Mouse (Mus musculus) hematopoietic stem cell, adult 5-6 weeks (primary cell): ENCODE data around the gene Cd93. TPM values are rescaled to one million over a fixed set of nuclear protein-coding genes. Genes with fewer than 3 reads are reported as not detected.

Experiments
- ATAC-seq, 2 experiments: fragments of 125-278 bp in 1 of 2; replicated peaks in 1 of 2; 2 replicates each; pipeline ENCODE4 v1.8.0; 2016 to 2017; ENCODE audit warnings: inconsistent platforms in 2 of 2, mild to moderate bottlenecking in 2 of 2, moderate number of reproducible peaks in 2 of 2, low read depth in 1 of 2, moderate TSS enrichment in 1 of 2; ENCODE audit not compliant: low FRiP score in 2 of 2, poor library complexity in 2 of 2, severe bottlenecking in 2 of 2, insufficient read depth in 1 of 2, low TSS enrichment in 1 of 2
- total RNA-seq: library from RNA; stranded (forward); fragments of 172-1452, 232-1000 nt; gene quantifications from 2 replicates; pipeline ENCODE4 v1.2.3, GENCODE M21; 2017

Gene Cd93
- total RNA-seq, 1 experiment from 2014 or later: 145 TPM

GRCm38 (mm10) chr2:148449659-148450058 lies 6.3 kb upstream of the Cd93 start:
- no peak for ATAC-seq

- no peak for ATAC-seq
These were observed 3.1 kb upstream of the Cd93 start for GRCm38 (mm10) chr2:148446446-148446845.

DNA sequence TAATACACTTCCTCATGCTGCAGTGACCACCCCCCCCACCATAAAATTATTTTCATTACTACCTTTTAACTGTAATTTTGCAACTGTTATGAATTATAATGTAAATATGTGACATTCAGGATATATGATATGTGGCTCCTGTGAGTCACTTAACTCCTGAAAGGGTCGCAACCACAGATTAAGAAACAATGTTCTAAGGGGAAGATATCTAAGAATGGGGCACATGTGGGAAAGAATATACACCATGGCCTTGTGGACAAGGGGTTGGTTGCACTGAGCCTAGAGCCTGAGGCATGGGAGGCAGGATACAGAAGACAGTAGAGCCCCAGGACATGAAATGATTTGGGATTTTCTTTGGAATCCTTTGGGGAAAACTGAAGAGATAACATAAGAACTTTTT lies 2.3 kb upstream of the Cd93 start:
- no peak for ATAC-seq

GRCm38 (mm10) chr2:148444472-148444871 lies 1.1 kb upstream of the Cd93 start:
- no peak for ATAC-seq

DNA sequence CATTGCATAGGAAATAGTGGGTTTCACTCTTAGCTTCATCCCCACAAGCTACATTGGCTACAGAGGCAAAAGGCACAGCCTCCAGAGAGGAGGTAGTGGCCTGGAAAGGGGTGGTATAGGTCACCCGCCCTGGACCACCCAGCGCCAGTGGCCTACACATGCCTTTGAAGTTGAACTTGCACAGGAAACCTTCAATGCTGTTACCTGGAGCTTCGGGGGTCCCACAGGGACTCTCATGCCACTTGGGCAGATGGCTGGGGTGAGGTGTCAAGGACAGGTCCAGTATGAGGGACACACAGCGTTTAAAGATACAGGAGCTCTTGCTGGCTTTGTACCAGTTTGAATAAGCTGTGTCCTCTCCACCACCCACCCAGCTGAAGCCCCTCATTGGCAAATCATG lies 653 bp downstream of the Cd93 start:
- no peak for ATAC-seq

GRCm38 (mm10) chr2:148442172-148442571 lies 1.2 kb downstream of the Cd93 start:
- ATAC-seq: no peak

DNA sequence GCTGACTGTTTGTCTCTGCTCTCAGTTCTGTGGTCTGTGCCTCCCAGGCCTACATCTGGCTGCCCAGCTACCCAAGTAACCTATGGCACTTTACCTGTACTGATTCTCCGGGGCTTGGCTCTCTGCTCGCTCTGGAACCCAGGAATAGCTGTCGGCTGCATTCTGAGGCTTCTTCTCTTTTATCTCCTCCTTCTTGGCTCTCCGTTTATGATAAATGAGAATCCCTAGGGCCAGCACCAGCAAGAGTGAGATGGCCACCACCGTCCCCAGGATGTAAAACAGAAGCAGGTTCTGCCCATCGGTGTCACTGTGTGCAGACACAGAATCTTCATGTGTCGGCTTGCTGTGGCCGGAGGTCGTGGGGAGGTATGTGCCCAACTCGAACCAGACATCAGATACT lies 1.9 kb downstream of the Cd93 start:
- no peak for ATAC-seq

DNA sequence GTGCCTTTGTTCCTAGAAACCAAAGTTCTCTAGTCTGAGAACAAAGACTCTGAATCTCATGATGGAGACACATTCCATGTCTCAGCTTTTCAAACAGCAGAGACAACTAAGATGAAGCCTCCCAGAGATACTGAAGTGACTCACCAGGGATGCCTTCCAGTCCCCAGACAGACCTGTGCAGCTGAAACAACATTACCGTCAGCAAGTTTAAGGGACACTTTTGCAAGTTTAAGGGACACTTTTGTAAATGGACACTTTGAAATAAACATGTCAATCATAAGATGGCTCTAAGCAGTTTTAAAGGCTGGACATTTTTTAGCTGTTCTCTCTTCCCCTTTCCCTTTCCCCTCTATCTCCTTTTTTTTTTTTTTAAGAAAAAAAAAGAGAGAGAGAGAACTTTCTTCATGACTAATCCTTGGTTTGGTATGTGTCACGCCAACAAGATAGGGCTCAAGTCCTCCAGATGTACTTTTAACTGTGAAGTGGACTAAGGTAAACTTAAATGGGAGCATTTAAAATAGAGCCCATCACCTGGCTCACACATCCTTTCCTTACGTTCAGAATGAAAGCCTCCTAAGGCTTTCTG lies 3.6 kb downstream of the Cd93 start:
- ATAC-seq: no peak

GRCm38 (mm10) chr2:148436285-148436684 lies 7.1 kb downstream of the Cd93 start:
- peak; percentile 26 to 58; a peak in 3 of 4 replicates for ATAC-seq

- no peak for ATAC-seq
These were observed 11.0 kb downstream of the Cd93 start for GRCm38 (mm10) chr2:148432346-148432745.

GRCm38 (mm10) chr2:148430941-148431340 lies 12.4 kb downstream of the Cd93 start:
- no peak for ATAC-seq

DNA sequence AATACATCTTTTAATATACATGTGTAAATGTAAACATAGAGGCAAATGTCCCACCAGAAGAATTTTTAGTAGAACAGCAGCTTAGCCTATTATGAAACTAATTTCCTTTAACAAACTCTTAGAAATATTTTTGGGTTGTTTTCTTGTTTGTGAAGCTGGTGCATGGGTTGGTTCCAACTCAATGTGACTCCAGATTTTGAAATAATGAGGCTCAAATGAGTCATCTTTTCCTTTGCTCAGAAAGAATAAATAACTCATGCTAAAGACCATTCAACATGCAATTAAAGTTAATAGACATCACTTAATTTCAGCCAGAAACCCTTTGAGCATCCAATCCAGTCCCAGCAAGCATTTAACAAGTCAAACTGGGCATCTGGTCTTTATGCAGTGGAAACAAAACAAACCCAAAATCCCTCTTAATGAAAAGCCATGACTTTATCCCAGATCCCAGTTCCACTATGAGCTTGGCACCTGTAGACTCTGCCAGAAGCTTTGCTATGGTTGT lies 14.3 kb downstream of the Cd93 start:
- no peak for ATAC-seq

GRCm38 (mm10) chr2:148428523-148428922 lies 14.8 kb downstream of the Cd93 start:
- no peak for ATAC-seq

DNA sequence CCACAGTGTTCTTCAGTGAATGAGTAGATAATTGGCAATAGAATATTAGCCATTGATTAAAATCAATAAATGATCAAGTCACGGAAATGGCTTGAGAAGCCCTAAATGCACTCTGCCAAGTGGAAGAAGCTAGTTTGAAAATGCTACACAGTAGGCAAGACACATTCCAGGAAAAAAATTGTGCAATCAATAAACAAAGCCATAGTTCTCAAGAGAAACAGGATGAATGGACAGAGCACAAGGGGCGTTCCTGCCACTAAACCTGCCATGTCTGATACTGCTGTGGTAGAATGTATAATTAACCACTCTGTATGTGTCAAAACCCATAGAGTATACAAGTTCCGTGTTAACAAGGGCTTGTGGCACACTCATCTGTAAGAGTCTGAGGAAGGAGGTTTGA lies 15.8 kb downstream of the Cd93 start:
- no peak for ATAC-seq

DNA sequence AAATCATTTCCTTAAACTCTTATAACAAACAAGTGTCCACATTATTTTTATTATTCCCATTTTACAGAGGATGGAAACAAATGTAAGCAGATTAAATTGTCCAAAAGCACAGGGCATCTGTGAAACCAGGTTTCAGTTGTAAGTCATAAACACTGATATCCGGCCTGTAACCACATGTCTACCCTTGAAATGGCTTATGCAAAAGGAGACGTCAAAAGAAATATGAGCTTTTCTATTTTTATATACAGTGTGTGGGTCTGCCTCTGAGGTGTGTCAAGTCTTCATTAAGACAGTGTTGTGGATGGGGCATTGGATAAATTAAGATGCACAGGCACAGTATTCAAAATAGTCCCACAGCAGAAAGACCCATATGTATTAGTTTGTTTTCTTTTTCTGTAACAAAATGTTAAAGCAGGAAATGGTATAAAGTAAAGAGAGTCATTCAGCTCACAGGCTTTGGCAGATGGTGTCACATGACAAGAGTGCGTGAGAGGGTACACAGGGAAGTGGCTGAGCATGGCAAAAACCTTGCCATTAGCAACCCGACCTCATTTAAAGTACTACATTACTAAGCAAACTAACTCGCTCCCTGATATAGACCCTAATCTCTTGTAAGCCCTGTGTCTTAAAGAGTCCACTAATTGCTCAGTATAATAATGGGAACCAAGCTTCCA lies 17.5 kb downstream of the Cd93 start:
- ATAC-seq: peak; percentile 71 to 81

DNA sequence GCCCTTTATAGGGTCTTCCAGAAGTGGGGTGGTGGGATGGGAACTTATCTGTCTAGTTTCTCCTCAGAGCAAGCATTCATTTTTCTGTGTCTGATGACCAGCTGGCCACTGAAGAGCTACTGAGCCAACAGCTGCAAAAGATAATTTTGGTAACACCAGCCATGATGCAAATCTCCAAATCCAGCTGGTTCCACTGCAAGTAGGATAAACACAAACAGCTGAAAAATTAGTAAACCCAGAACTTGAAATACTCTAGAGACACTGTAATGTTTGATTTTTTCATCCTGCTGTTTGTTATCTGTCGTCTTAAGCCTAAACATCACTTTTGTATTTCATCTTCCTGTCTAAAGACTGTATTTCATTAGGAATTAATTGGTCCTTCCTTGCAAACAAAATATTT lies 21.7 kb downstream of the Cd93 start:
- no peak for ATAC-seq

DNA sequence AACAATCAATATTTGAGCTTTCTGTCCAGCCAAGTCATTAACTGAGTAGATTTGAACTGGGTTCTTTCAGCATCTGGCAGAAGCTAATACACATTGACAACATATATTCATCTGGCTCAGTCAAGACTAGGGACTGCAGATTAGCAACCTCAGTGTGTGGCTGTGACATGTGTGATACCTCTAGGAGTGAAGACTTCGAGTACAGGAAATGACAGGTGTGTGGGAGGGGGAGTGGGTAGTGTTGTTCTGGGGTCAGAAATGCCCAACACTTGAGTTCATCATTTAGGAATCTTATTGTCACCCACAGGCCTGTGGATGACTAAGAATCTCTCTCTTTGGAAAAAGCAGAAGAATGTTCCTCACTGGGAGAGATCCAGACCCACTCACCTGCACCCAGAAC lies 22.3 kb downstream of the Cd93 start:
- no peak for ATAC-seq

- ATAC-seq: no peak
These were observed 23.6 kb downstream of the Cd93 start for GRCm38 (mm10) chr2:148419776-148420175.

DNA sequence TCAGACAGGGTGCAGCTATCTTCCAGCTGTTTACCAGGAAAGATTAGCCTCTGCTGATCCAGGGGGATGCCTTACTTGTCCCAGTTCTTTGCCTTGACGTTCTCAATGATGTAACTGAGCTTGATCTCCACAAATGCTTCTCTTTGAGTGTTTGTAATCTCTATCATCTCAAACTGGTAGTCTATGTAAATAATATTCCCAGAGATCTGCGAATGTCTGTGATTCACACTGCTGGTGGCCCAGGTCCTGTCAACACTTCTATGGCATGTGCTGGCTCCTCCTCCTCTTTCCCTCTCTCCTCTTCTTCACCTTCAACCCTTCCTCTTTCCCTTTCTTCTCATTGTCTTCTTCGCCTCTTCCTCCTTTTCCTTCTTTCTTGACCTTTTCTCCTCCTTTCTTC lies 24.2 kb downstream of the Cd93 start:
- no peak for ATAC-seq
